Mouse (Mus musculus): Measurements from ENCODE around the gene Gm29776. TPM values are rescaled to one million over a fixed set of nuclear protein-coding genes. Genes with fewer than 3 reads are reported as not detected.

The Gm29776 gene
- total RNA-seq, 1 experiment from 2014 or later, result 0.67 TPM

DNA sequence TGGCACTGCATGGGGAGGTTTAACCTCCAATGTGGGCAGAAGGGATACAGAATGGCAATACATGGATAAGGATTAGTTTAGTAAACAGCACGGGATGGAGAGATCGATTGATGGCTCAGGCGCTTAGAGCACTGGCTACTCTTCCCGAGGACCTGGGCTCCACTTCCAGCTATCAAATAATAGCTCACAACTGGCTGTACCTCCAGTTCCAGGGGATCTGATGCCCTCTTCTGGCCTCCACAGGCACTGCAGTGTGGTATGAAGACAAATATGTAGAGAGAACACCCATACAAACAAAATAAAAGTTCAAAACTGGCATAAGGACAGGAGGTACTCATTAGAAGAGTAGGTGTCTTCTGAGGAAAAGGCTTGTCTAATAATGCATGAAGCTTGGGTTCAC is 29.3 kb downstream of the Gm29776 start:
- no peak for ATAC-seq (replicated peaks; ENCODE audit: insufficient number of reproducible peaks, low FRiP score, low TSS enrichment, poor library complexity, severe bottlenecking)

DNA sequence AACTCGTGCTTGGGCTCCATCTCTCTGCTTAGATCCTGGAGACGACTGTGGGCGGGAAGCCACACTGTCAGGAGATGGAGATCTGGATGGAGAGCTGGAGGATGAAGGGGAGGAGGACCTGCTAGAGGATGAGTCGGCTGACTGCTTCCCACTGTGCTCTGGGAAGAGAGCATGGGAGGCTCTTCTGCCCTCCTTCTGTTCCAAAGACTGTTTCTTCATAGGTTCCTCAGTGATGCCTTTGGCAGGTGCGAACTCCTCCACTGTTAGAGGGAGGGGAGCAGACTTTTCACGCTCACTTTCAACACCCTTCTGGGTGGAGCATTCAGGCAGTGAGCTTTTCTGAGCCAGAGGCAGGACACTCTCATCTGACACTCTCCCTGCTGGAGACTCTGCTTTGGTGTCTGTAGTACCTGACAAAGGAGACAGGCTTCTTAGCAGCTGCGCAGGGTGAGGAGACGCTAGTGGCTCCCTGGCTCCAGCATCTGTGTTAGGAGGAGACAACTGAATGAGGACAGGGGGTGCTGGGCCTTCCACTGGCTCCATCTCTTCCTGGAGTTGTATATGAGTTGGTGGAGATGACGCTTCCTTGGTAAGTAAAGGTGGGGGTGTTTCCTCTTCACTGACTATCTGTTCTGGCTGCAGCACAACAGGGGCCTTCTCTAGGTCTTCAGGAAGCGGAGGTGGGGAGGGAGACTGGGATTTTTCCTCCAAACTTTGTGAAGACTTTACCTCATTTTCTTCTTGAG is 34.0 kb downstream of the Gm29776 start:
- 0 out of 2 replicates have a peak, but pooled peaks have one; percentile 31 for ATAC-seq (replicated peaks; ENCODE audit: insufficient number of reproducible peaks, low FRiP score, low TSS enrichment, poor library complexity, severe bottlenecking)

DNA sequence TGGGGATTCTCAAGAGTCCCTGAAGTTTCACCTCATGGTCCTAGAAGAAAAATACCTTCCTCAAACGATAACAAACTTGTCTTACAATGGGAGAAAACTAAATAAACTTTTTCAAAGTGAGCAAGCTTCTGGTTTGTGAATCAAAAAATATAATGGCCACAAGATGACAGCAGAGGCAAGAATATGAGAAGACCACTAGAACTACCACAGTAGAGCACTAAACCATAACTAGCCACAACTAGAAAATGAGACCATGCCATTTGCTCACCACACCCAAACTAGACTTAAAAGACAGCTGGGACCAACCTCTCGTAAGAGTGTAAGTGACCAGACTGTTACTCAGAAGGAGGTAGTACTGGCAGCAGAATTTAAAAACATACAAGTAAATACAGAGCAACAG is 38.6 kb downstream of the Gm29776 start:
- no peak for ATAC-seq (replicated peaks; ENCODE audit: insufficient number of reproducible peaks, low FRiP score, low TSS enrichment, poor library complexity, severe bottlenecking)

DNA sequence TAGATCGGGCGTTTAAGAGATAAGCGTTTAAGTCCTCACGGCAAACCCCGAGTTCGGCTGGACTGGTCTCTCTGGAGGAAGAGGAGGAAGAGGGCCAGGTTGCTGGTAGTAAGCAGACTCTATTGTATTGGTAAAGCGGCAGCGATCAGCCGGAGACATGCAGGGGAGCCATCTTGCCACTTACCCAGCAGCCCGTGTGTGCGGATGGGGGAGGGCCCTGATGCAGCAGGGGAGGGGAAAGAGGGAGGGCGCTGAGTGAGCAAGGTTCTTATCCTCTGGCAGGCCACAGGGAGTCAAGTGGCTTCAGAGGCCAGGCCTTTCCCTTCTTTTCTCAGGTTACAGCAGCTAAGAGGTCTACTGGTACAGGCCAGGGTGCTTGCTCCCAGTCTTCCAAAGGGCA is 45.1 kb downstream of the Gm29776 start:
- ATAC-seq (replicated peaks; ENCODE audit: insufficient number of reproducible peaks, low FRiP score, low TSS enrichment, poor library complexity, severe bottlenecking), result peak; percentile 91

DNA sequence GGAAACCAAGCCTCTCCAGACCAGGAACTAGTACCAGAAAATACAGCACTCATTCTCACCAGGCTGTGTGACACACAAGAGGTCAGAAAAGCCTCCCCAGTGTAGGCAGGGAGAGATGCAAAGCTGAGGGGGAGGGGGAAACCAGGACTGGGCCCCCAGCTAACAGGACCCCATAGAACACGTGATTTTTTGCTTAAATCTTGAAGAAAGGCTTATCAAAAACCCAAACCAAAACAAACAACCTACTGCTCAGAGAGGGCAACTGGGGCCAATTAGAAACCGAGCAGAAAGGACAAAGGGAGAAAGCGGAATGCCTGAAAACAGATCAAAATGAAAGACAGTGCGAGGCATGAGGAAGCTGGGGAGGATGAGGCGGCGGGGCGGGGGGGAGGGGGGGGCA is 45.8 kb downstream of the Gm29776 start:
- no peak for ATAC-seq (replicated peaks; ENCODE audit: insufficient number of reproducible peaks, low FRiP score, low TSS enrichment, poor library complexity, severe bottlenecking)

DNA sequence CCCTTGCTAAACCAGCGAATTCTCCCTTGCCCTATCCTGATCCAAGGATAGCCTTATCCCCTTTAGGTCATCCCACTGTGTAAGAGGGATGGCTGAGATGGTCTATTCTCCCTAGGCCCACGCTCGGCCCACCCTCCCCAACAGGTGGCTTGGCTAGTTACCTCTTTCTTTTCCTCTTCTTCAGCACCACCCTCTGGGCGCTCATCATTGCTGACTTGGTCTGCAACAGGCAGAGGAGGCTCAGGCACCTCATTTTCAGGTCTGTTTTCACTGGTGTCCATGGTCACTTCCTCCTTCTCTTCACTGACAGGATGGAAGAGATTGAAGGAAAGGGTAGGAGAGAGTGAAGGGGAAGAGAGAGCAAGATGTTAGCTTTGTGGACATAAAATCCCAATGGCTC is 47.1 kb downstream of the Gm29776 start:
- no peak for ATAC-seq (replicated peaks; ENCODE audit: insufficient number of reproducible peaks, low FRiP score, low TSS enrichment, poor library complexity, severe bottlenecking)

DNA sequence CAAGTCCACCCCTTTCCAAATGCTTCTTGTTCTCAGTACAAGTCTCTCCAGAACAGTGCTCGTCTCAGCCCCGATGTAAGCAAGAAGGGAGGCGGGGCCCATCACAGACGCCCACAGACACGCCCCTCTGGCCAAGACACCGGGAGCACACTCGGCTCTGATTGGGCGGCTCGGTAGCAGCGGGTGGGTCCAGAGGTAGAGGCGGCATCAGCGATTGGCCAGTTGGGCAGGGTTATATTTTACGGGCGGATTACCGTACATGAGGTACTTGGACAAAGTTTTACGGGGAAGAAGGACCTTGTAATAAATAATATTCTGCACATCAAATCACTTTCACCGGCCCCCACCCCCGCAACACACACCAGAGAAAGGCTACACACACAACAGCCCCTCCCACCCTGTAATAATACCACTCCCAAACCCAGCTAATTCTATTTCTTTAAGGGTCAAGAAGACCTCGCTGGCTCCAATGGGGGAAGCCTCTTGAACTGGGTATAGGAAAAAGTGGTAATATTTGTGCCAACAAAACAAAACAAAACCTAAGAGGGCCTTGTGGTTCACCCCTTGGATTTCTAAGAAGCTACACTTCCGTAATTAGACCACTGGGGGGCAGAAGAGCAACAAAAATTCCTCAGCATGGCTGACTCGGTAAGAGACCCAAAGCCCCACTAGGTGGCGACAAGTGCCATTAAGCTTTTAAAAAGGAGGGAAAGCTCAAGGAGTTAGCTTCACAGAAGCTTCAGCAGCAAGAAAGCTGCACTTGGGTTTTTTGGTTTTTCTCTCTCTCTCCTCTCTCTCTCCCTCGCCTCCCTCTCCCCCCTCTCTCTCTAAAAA is 47.8 kb downstream of the Gm29776 start:
- peak; percentile 73 for ATAC-seq (replicated peaks; ENCODE audit: insufficient number of reproducible peaks, low FRiP score, low TSS enrichment, poor library complexity, severe bottlenecking)

DNA sequence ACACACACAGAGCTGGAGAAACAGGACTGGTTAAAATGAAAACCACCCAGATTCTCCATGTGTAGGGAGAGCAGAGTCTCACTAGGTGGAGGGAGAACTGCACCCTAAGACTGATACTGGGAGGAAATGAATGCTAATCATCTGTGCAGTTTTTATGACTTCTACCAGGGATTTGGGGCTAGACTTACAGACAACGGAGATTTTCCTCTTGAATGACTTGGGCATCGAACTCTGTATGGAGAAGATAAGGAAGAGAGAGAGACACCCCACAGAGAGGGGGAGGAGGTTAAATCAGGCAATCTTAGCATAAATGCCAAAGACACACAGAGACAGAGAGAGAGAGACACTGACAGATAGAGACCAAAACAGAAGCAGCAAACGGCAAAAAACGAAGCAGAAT is 50.7 kb downstream of the Gm29776 start:
- no peak for ATAC-seq (replicated peaks; ENCODE audit: insufficient number of reproducible peaks, low FRiP score, low TSS enrichment, poor library complexity, severe bottlenecking)

DNA sequence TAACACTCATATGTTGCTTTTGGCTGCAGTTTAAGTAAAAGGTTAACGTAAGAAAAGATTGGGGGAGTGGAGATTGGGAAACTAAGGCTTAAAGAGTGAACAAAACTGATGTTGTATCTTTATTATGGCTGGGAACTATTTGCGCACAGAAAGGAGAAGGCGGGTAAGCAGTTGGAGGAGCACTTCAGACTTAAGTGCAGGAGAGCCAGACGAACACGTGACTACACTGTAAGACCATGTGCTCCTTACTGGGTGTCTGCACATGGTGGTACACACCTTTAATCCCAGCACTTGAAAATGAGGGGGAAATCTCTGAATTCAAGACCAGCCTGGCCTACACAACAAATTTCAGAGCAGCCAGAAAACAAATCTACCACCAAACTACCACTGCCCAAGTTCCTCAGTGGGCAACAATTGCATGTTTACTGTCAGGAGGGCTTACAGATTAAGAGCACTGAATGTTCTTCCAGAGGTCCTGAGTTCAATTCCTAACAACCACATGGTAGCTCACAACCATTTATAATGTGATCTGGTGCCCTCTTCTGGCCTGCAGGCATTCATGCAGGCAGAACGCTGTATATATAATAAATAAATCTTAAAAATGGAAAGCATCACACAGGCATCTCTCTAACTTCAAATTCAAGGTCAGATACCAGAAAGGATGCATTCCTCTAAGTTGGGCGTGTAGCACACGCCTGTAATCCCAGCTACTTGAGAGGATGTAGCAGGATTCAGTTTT is 51.6 kb downstream of the Gm29776 start:
- ATAC-seq (replicated peaks; ENCODE audit: insufficient number of reproducible peaks, low FRiP score, low TSS enrichment, poor library complexity, severe bottlenecking), result no peak

DNA sequence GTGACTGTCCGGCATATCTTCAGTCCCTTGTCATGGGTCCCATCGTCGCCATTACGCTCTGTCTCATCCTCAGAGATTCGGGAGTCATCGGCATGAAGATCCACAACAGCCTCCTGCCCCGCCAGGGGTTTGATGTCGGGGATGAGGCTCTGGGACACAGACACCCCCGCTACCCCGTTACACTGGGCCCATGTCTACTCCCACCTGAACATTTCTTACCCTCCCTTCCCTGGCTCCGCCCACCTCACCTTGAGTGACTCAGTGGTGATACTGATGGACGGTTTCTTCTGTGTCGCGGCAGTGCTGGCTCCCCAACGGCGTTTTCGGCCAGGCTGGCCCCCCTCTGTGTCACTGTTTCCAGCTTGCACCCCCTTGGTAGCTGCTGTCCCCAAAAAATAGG is 52.2 kb downstream of the Gm29776 start:
- no peak for ATAC-seq (replicated peaks; ENCODE audit: insufficient number of reproducible peaks, low FRiP score, low TSS enrichment, poor library complexity, severe bottlenecking)

DNA sequence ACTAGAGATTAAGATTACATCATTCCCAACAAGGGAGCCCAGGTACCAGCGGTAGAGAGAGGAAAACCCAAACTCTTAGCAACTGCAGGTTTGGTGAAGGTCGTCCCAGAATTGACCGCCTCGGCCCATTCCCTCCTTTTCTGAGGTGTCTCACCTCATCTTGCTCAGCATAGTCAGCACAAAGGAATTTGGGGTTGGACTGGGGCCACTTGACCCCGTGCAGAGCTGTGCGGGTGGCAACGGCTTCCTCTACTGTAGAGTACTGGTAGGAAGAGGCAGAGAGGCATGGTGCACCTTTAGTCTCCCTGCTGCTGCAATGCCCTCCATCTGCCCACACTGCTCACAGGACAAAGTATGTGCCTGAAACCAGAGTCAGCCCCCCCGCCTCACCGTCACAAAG is 54.3 kb downstream of the Gm29776 start:
- no peak for ATAC-seq (replicated peaks; ENCODE audit: insufficient number of reproducible peaks, low FRiP score, low TSS enrichment, poor library complexity, severe bottlenecking)

DNA sequence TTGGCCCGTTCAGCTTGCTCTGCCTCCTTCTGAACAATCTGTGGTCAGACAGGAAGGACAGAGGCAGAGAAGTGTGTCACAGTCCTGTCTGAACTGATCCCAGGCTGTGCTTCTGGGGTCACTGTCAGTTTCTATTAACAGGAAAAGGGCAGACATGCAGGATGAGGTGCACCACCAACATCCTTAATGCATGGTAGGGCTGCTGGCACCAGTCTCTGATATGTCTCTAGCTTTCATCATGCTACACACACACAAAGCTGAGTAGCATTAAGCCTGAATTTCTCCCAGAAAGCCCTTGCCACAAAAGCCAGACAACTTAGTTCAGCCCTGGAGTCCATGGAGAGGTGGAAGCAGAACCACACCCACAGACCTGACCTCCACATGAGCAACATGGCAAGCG is 55.6 kb downstream of the Gm29776 start:
- no peak for ATAC-seq (replicated peaks; ENCODE audit: insufficient number of reproducible peaks, low FRiP score, low TSS enrichment, poor library complexity, severe bottlenecking)

Other genes starting within 250 kb of the Gm29776 start
- 49.1 to 94.7 TPM (median 53.7 TPM) in 3 replicates for gene Lrp10, start 234.7 kb downstream of the Gm29776 start, total RNA-seq (2017)
- gene Rem2, start 222.7 kb downstream of the Gm29776 start, total RNA-seq (2017), result 0.68 TPM in 1 of 3 replicates, not detected in the others
- gene Prmt5, start 181.3 kb downstream of the Gm29776 start, total RNA-seq (2017), result 16.6 to 25.4 TPM (median 16.8 TPM) in 3 replicates
- 22.6 to 36.0 TPM (median 32.4 TPM) in 3 replicates for gene Haus4, start 144.2 kb downstream of the Gm29776 start, total RNA-seq (2017)
- 0.43 to 2.9 TPM (median 0.67 TPM) in 3 replicates for gene Ajuba, start 121.3 kb downstream of the Gm29776 start, total RNA-seq (2017)
- 0.21 to 3.2 TPM (median 2.4 TPM) in 3 replicates for gene 4931414P19Rik, start 92.8 kb downstream of the Gm29776 start, total RNA-seq (2017)
- gene Psmb5, start 80.8 kb downstream of the Gm29776 start, total RNA-seq (2017), result 30.4 to 56.5 TPM (median 43.4 TPM) in 3 replicates
- gene Psmb11, start 77.4 kb downstream of the Gm29776 start, total RNA-seq (2017), result not detected in 3 replicates
- gene Gm17606, start 57.9 kb downstream of the Gm29776 start, total RNA-seq (2017), result not detected in 3 replicates
- 0.48 to 2.6 TPM in 2 of 3 replicates, not detected in the other for gene Cdh24, start 57.5 kb downstream of the Gm29776 start, total RNA-seq (2017)
- 24.1 to 34.0 TPM (median 32.3 TPM) in 3 replicates for gene 1700123O20Rik, start 12.6 kb downstream of the Gm29776 start, total RNA-seq (2017)
- gene Acin1, start 11.9 kb downstream of the Gm29776 start, total RNA-seq (2017), result 259 to 427 TPM (median 322 TPM) in 3 replicates
- gene Cebpe, start 13.3 kb upstream of the Gm29776 start, total RNA-seq (2017), result 2.7 to 7.2 TPM in 2 of 3 replicates, not detected in the other
- gene Slc7a8, start 83.1 kb upstream of the Gm29776 start, total RNA-seq (2017), result 2.8 to 7.0 TPM (median 4.5 TPM) in 3 replicates
- not detected in 3 replicates for gene Rnf212b, start 115.3 kb upstream of the Gm29776 start, total RNA-seq (2017)
- gene Homez, start 172.1 kb upstream of the Gm29776 start, total RNA-seq (2017), result 2.1 to 16.7 TPM (median 5.1 TPM) in 3 replicates
- gene Ppp1r3e, start 178.7 kb upstream of the Gm29776 start, total RNA-seq (2017), result 1.3 to 2.7 TPM in 2 of 3 replicates, not detected in the other
- 2.2 to 9.0 TPM (median 4.0 TPM) in 3 replicates for gene Bcl2l2, start 184.5 kb upstream of the Gm29776 start, total RNA-seq (2017)
- 3.0 to 3.6 TPM in 2 of 3 replicates, not detected in the other for gene Gm20521, start 184.6 kb upstream of the Gm29776 start, total RNA-seq (2017)
- gene Pabpn1, start 193.7 kb upstream of the Gm29776 start, total RNA-seq (2017), result 141 to 211 TPM (median 184 TPM) in 3 replicates
- gene Slc22a17, start 214.3 kb upstream of the Gm29776 start, total RNA-seq (2017), result 0.85 to 1.4 TPM (median 1.1 TPM) in 3 replicates
- not detected in 3 replicates for gene Efs, start 227.3 kb upstream of the Gm29776 start, total RNA-seq (2017)
- not detected in 3 replicates for gene Il25, start 233.9 kb upstream of the Gm29776 start, total RNA-seq (2017)
- not detected in 3 replicates for gene Cmtm5, start 237.4 kb upstream of the Gm29776 start, total RNA-seq (2017)